Mouse (Mus musculus): ENCODE results near the gene Kif4. TPM values are rescaled to one million over a fixed set of nuclear protein-coding genes. Genes with fewer than 3 reads are reported as not detected.

Kif4 gene
- polyA plus RNA-seq (2015; fragmentation: Nextera tagmentation; extraction: Ambion mirVana) = 29.6 and 33.2 TPM in 2 replicates

- Histone ChIP-seq H3K36me3 (ENCODE audit: poor library complexity, severe bottlenecking) (peaks cover 16% of the 10 kb centered on the region; the same call in 1 of the 2 replicates), H3K4me3 (peak within 1 kb of the TSS; percentile 54), H3K9ac (peak within 1 kb of the TSS; percentile 66), H3K4me1 (peaks cover 21% of the 10 kb centered on the region; the same call in 1 of the 2 replicates), H3K9me3 (replicated peaks) (no peaks in the 10 kb centered on the region), H3K27ac (peak within 1 kb of the TSS; percentile 65), H3K27me3 (no peaks in the 10 kb centered on the region), H3K4me2 (peak within 1 kb of the TSS; percentile 69)
- ATAC-seq = no peak
- WGBS = 26% methylated on average over 3 of the region's 3 CpGs
These were observed at the start of gene Kif4 for GRCm38 (mm10) chrX:100625546-100625801. Kif4 (plus strand) TSS chrX:100625737.

- Histone ChIP-seq H3K27ac (no peak within 1 kb of the TSS), H3K4me1 (no peaks in the 10 kb centered on the region), H3K9ac (no peak within 1 kb of the TSS), H3K4me3 (no peak within 1 kb of the TSS), H3K36me3 (ENCODE audit: poor library complexity, severe bottlenecking) (no peaks in the 10 kb centered on the region), H3K27me3 (peaks cover under 1% of the 10 kb centered on the region; the same call in 1 of the 2 replicates), H3K4me2 (no peak within 1 kb of the TSS), H3K9me3 (replicated peaks) (no peaks in the 10 kb centered on the region)
- no peak for ATAC-seq
- WGBS = 67% methylated on average over 4 of the region's 4 CpGs
These were observed 30.7 kb upstream of the Kif4 start, which contains the start of gene P2ry4 for GRCm38 (mm10) chrX:100594791-100595190. P2ry4 (minus strand) TSS chrX:100594869.

GRCm38 (mm10) chrX:100597439-100597838 lies 28.1 kb upstream of the Kif4 start:
- H3K27ac ChIP-seq = no peak overlapping the region
- H3K36me3 ChIP-seq (ENCODE audit: poor library complexity, severe bottlenecking) = no peaks in the 10 kb centered on the region
- no peak overlapping the region for H3K9ac ChIP-seq
- WGBS = 21% methylated on average over 5 of the region's 5 CpGs
- no peaks in the 10 kb centered on the region for H3K9me3 ChIP-seq (replicated peaks)
- no peaks in the 10 kb centered on the region for H3K4me1 ChIP-seq
- H3K27me3 ChIP-seq = peaks cover 3% of the 10 kb centered on the region; the same call in 1 of the 2 replicates
- ATAC-seq = peak; percentile 57; the same call in 1 of the 2 replicates
- no peak overlapping the region for H3K4me2 ChIP-seq
- H3K4me3 ChIP-seq = no peak overlapping the region

GRCm38 (mm10) chrX:100599755-100600154 lies 25.8 kb upstream of the Kif4 start:
- H3K36me3 ChIP-seq (ENCODE audit: poor library complexity, severe bottlenecking) = no peaks in the 10 kb centered on the region

GRCm38 (mm10) chrX:100605314-100605713 lies 20.2 kb upstream of the Kif4 start, which contains the start of gene Arr3:
Arr3 (plus strand) TSS chrX:100605497.
- Histone ChIP-seq H3K36me3 (ENCODE audit: poor library complexity, severe bottlenecking) (no peaks in the 10 kb centered on the region), H3K9me3 (replicated peaks) (no peaks in the 10 kb centered on the region), H3K9ac (no peak within 1 kb of the TSS), H3K4me3 (no peak within 1 kb of the TSS), H3K4me1 (no peaks in the 10 kb centered on the region), H3K27ac (no peak within 1 kb of the TSS), H3K27me3 (0 out of 2 replicates have a peak, but pooled peaks cover 3% of the 10 kb centered on the region), H3K4me2 (no peak within 1 kb of the TSS)
- 46% methylated on average over 1 of the region's 1 CpGs for WGBS
- ATAC-seq = no peak

More at GRCm38 (mm10) chrX:100599755-100600154, 25.8 kb upstream of the Kif4 start:
- Histone ChIP-seq H3K4me3 (no peak overlapping the region), H3K9ac (no peak overlapping the region), H3K4me2 (no peak overlapping the region), H3K27me3 (peaks cover 6% of the 10 kb centered on the region; the same call in 1 of the 2 replicates), H3K27ac (no peak overlapping the region), H3K9me3 (replicated peaks) (no peaks in the 10 kb centered on the region), H3K4me1 (no peaks in the 10 kb centered on the region)
- 68% methylated on average over 4 of the region's 4 CpGs for WGBS
- ATAC-seq = no peak

- Histone ChIP-seq H3K9ac (no peak overlapping the region), H3K4me1 (no peaks in the 10 kb centered on the region), H3K36me3 (ENCODE audit: poor library complexity, severe bottlenecking) (peaks cover 14% of the 10 kb centered on the region; the same call in 1 of the 2 replicates), H3K4me2 (no peak overlapping the region), H3K27me3 (peaks cover 8% of the 10 kb centered on the region; the same call in 1 of the 2 replicates), H3K4me3 (no peak overlapping the region), H3K27ac (no peak overlapping the region), H3K9me3 (replicated peaks) (no peaks in the 10 kb centered on the region)
- no peak for ATAC-seq
- WGBS = 64% methylated on average over 3 of the region's 3 CpGs
These were observed 7.0 kb upstream of the Kif4 start for GRCm38 (mm10) chrX:100618488-100618887.

GRCm38 (mm10) chrX:100621366-100621765 lies 4.2 kb upstream of the Kif4 start:
- Histone ChIP-seq H3K4me1 (peaks cover 9% of the 10 kb centered on the region; the same call in 1 of the 2 replicates), H3K9ac (no peak overlapping the region), H3K4me2 (no peak overlapping the region), H3K36me3 (ENCODE audit: poor library complexity, severe bottlenecking) (peaks cover 16% of the 10 kb centered on the region; the same call in 1 of the 2 replicates), H3K9me3 (replicated peaks) (no peaks in the 10 kb centered on the region), H3K4me3 (no peak overlapping the region), H3K27ac (no peak overlapping the region), H3K27me3 (peaks cover 6% of the 10 kb centered on the region; the same call in 1 of the 2 replicates)
- ATAC-seq = no peak
- 76% methylated on average over 2 of the region's 2 CpGs for WGBS

- Histone ChIP-seq H3K27ac (no peak overlapping the region), H3K27me3 (no peaks in the 10 kb centered on the region), H3K9me3 (replicated peaks) (no peaks in the 10 kb centered on the region), H3K4me1 (peaks cover 21% of the 10 kb centered on the region; the same call in 1 of the 2 replicates), H3K36me3 (ENCODE audit: poor library complexity, severe bottlenecking) (peaks cover 16% of the 10 kb centered on the region; the same call in 1 of the 2 replicates), H3K4me2 (no peak overlapping the region), H3K9ac (no peak overlapping the region), H3K4me3 (no peak overlapping the region)
- WGBS = 90% methylated on average over 4 of the region's 4 CpGs
- no peak for ATAC-seq
These were observed 1.3 kb upstream of the Kif4 start for GRCm38 (mm10) chrX:100624242-100624641.

GRCm38 (mm10) chrX:100625146-100625545 lies 391 bp upstream of the Kif4 start:
- Histone ChIP-seq H3K4me2 (peak overlapping the region; percentile 69), H3K9me3 (replicated peaks) (no peaks in the 10 kb centered on the region), H3K9ac (peak overlapping the region; percentile 61), H3K27me3 (no peaks in the 10 kb centered on the region), H3K27ac (no peak overlapping the region), H3K4me1 (peaks cover 21% of the 10 kb centered on the region; the same call in 1 of the 2 replicates), H3K4me3 (peak overlapping the region; percentile 54), H3K36me3 (ENCODE audit: poor library complexity, severe bottlenecking) (peaks cover 16% of the 10 kb centered on the region; the same call in 1 of the 2 replicates)
- 44% methylated on average over 7 of the region's 7 CpGs for WGBS
- peak; percentile 4; the same call in 1 of the 2 replicates for ATAC-seq

GRCm38 (mm10) chrX:100625802-100626793 lies 561 bp downstream of the Kif4 start, which contains the start of gene Pdzd11:
Pdzd11 (minus strand) TSS chrX:100626568.
- H3K4me3 ChIP-seq = peak within 1 kb of the TSS; percentile 54
- H3K9me3 ChIP-seq (replicated peaks) = no peaks in the 10 kb centered on the region
- H3K4me1 ChIP-seq = peaks cover 21% of the 10 kb centered on the region; the same call in 1 of the 2 replicates
- H3K27ac ChIP-seq = peak within 1 kb of the TSS; percentile 65
- ATAC-seq = peak; percentile 100
- no peaks in the 10 kb centered on the region for H3K27me3 ChIP-seq
- H3K4me2 ChIP-seq = peak within 1 kb of the TSS; percentile 69
- peak within 1 kb of the TSS; percentile 66 for H3K9ac ChIP-seq
- peaks cover 16% of the 10 kb centered on the region; the same call in 1 of the 2 replicates for H3K36me3 ChIP-seq (ENCODE audit: poor library complexity, severe bottlenecking)
- WGBS = 13% methylated on average over 62 of the region's 62 CpGs

GRCm38 (mm10) chrX:100629076-100629475 lies 3.5 kb downstream of the Kif4 start:
- Histone ChIP-seq H3K4me3 (no peak overlapping the region), H3K27ac (no peak overlapping the region)

GRCm38 (mm10) chrX:100638477-100638876 lies 12.9 kb downstream of the Kif4 start:
- Histone ChIP-seq H3K27me3 (no peaks in the 10 kb centered on the region), H3K9ac (no peak overlapping the region), H3K9me3 (replicated peaks) (no peaks in the 10 kb centered on the region), H3K4me2 (no peak overlapping the region), H3K4me1 (no peaks in the 10 kb centered on the region), H3K27ac (no peak overlapping the region), H3K4me3 (no peak overlapping the region), H3K36me3 (ENCODE audit: poor library complexity, severe bottlenecking) (peaks cover 25% of the 10 kb centered on the region; the same call in 1 of the 2 replicates)
- no peak for ATAC-seq
- WGBS = 96% methylated on average over 8 of the region's 8 CpGs

More at GRCm38 (mm10) chrX:100629076-100629475, 3.5 kb downstream of the Kif4 start:
- ATAC-seq = no peak
- no peaks in the 10 kb centered on the region for H3K36me3 ChIP-seq (ENCODE audit: poor library complexity, severe bottlenecking)
- WGBS = 90% methylated on average over 2 of the region's 2 CpGs
- H3K9me3 ChIP-seq (replicated peaks) = no peaks in the 10 kb centered on the region
- H3K27me3 ChIP-seq = no peaks in the 10 kb centered on the region
- peaks cover 21% of the 10 kb centered on the region; the same call in 1 of the 2 replicates for H3K4me1 ChIP-seq
- H3K4me2 ChIP-seq = no peak overlapping the region
- no peak overlapping the region for H3K9ac ChIP-seq

Measured in forebrain, embryonic 13.5 days (tissue).